Comparison of ENCODE assay signal across 8 mouse cellular contexts in the genomic region with DNA sequence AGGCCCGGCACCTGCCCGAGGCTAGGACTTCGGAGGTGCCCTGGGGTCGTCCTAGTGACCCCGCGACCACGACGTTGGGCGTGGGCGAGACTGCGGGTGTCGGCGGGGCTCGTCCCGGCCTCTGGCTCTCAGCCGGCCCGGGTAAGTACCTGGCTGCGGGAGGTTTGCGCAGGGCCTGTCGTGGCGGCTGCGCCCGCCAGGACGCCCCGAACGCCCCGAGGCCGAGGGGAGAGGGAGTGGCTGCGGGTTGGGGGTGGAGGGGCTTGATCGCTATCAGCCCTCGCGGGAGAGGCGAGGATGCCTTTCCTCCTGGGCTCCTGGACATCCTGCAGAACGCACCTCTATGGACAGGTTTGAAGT. TPM values are rescaled to one million over a fixed set of nuclear protein-coding genes. Genes with fewer than 3 reads are reported as not detected.
A peak's percentile ranks its signal among the peaks of the same experiment; 100 is the strongest.
DNase-seq lines count a peak whose midpoint lies in the region; ATAC-seq and TF ChIP-seq lines count a peak whose summit lies in the region.

No protein-coding gene starts in this region.

- H3K4me2 ChIP-seq in heart, embryonic 15.5 days, result peak overlapping the region; percentile 58
- peak overlapping the region; percentile 66 for H3K4me2 ChIP-seq in liver, embryonic 12.5 days
- H3K4me2 ChIP-seq in neural tube, embryonic 13.5 days, result peak overlapping the region; percentile 59

- no peaks in the 10 kb centered on the region for H3K36me3 ChIP-seq in heart, embryonic 15.5 days
- no peaks in the 10 kb centered on the region for H3K36me3 ChIP-seq in liver, embryonic 12.5 days
- no peaks in the 10 kb centered on the region for H3K36me3 ChIP-seq in neural tube, embryonic 13.5 days

- intact Hi-C loops in gastrocnemius, adult 2 months (cut with DNase I), result no loop called here

- H3K9ac ChIP-seq in heart, embryonic 15.5 days, result peak overlapping the region; percentile 82
- H3K9ac ChIP-seq in liver, embryonic 12.5 days, result peak overlapping the region; percentile 92
- peak overlapping the region; percentile 80 for H3K9ac ChIP-seq in neural tube, embryonic 13.5 days

- no peak for DNase-seq in gastrocnemius, adult 2 months
- DNase-seq in gastrocnemius, adult 18-20 months (ENCODE audit: low spot score), result no peak
- DNase-seq in urinary bladder, postnatal 25 days (ENCODE audit: low spot score), result peak; percentile 9
- DNase-seq in urinary bladder, postnatal 4 days (ENCODE audit: low spot score in 2 of 2), result no peak
- DNase-seq in right cerebral cortex, postnatal 25 days, result no peak

- peaks cover 5% of the 10 kb centered on the region for H3K4me1 ChIP-seq in heart, embryonic 15.5 days (replicated peaks)
- H3K4me1 ChIP-seq in liver, embryonic 12.5 days, result peaks cover 21% of the 10 kb centered on the region
- H3K4me1 ChIP-seq in neural tube, embryonic 13.5 days (replicated peaks), result peaks cover 15% of the 10 kb centered on the region

- ATAC-seq in heart, embryonic 15.5 days (replicated peaks; ENCODE audit: insufficient number of reproducible peaks, insufficient read depth, low FRiP score, low read depth), result peak; percentile 25; the same call in 1 of the 2 replicates
- ATAC-seq in liver, embryonic 12.5 days, result peak; percentile 55
- ATAC-seq in neural tube, embryonic 13.5 days (ENCODE audit: low read depth), result peak; percentile 80

- TF ChIP-seq CTCF in gastrocnemius, adult 2 months (IDR thresholded peaks at IDR 0.05), result no peak

- H3K27me3 ChIP-seq in heart, embryonic 15.5 days, result no peaks in the 10 kb centered on the region
- peaks cover 2% of the 10 kb centered on the region; the same call in 1 of the 2 replicates for H3K27me3 ChIP-seq in liver, embryonic 12.5 days (replicated peaks)
- H3K27me3 ChIP-seq in neural tube, embryonic 13.5 days, result no peaks in the 10 kb centered on the region

- H3K27ac ChIP-seq in gastrocnemius, adult 2 months, result peak overlapping the region; percentile 87
- peak overlapping the region; percentile 73; the same call in 1 of the 2 replicates for H3K27ac ChIP-seq in heart, embryonic 15.5 days
- H3K27ac ChIP-seq in liver, embryonic 12.5 days, result peak overlapping the region; percentile 94
- peak overlapping the region; percentile 75 for H3K27ac ChIP-seq in neural tube, embryonic 13.5 days (replicated peaks)

- peak overlapping the region; percentile 91 for H3K4me3 ChIP-seq in gastrocnemius, adult 2 months
- peak overlapping the region; percentile 82 for H3K4me3 ChIP-seq in heart, embryonic 15.5 days
- H3K4me3 ChIP-seq in liver, embryonic 12.5 days, result peak overlapping the region; percentile 78
- H3K4me3 ChIP-seq in neural tube, embryonic 13.5 days, result peak overlapping the region; percentile 62

- H3K9me3 ChIP-seq in heart, embryonic 15.5 days (replicated peaks), result no peaks in the 10 kb centered on the region
- no peaks in the 10 kb centered on the region for H3K9me3 ChIP-seq in liver, embryonic 12.5 days (replicated peaks)
- no peaks in the 10 kb centered on the region for H3K9me3 ChIP-seq in neural tube, embryonic 13.5 days

- WGBS in heart, embryonic 15.5 days, result 14% methylated on average over 33 of the region's 34 CpGs
- 18% methylated on average over 21 of the region's 34 CpGs for WGBS in liver, embryonic 12.5 days (ENCODE audit: insufficient replicate concordance)
- 26% methylated on average over 30 of the region's 34 CpGs for WGBS in neural tube, embryonic 13.5 days

RNA-seq across cellular contexts. Expression of a gene that starts 0.3 kb away (rescaled TPM):
- 1 to 10 TPM; 5.3 to 5.6 TPM for total RNA-seq in gastrocnemius, adult 2 months (2021)
- 1 to 10 TPM; 4.4 to 6.1 TPM for total RNA-seq in gastrocnemius, adult 18-20 months (2021)
- 3.5 and 3.6 TPM in 2 replicates for polyA plus RNA-seq in heart, embryonic 15.5 days (2015; fragmentation: Nextera tagmentation; extraction: Ambion mirVana)
- polyA plus RNA-seq in liver, embryonic 12.5 days (2016; fragmentation: Nextera tagmentation; extraction: Ambion mirVana), result 8.9 and 9.4 TPM in 2 replicates
- polyA plus RNA-seq in neural tube, embryonic 13.5 days (2015; fragmentation: Nextera tagmentation; extraction: Ambion mirVana), result 6.3 and 6.6 TPM in 2 replicates

Comparison
In these comparisons a context has a peak if more than half of its experiments do, and no peak if none do; other contexts are left out.
1. ATAC-seq: peak in every context shown above with its lines; median percentile 80 in neural tube, embryonic 13.5 days; 55 in liver, embryonic 12.5 days; 25 in heart, embryonic 15.5 days.